Mouse (Mus musculus) C2C12 (cell line): ENCODE measurements around the gene Hoxa5. TPM values are rescaled to one million over a fixed set of nuclear protein-coding genes. Genes with fewer than 3 reads are reported as not detected.

Experiments
- H3K27me3 ChIP-seq: one replicate; pipeline ENCODE4 v1.6.1; 2011; ENCODE audit not compliant: control insufficient read depth, insufficient read depth, insufficient read length
- H3K36me3 ChIP-seq: one replicate; pipeline ENCODE4 v1.6.1; 2011; ENCODE audit not compliant: control insufficient read depth, insufficient read depth
- H3K4me3 ChIP-seq: one replicate; pipeline ENCODE4 v1.5.1; 2011; ENCODE audit warnings: mild to moderate bottlenecking, control low read depth; ENCODE audit not compliant: poor library complexity, insufficient read depth, severe bottlenecking
- H3K79me2 ChIP-seq: one replicate; pipeline ENCODE4 v1.6.1; 2011; ENCODE audit not compliant: control insufficient read depth, insufficient read depth
- H3K79me3 ChIP-seq: one replicate; pipeline ENCODE4 v1.6.1; 2011; ENCODE audit warnings: low read depth, control low read depth
- H3ac ChIP-seq: one replicate; pipeline ENCODE3; 2011; ENCODE audit warnings: low read depth; ENCODE audit not compliant: control insufficient read depth, insufficient read length
- CEBPB ChIP-seq: IDR thresholded peaks from one replicate; pipeline ENCODE4 v1.6.1; 2011; ENCODE audit warnings: low read depth, mild to moderate bottlenecking, control low read depth, moderate library complexity
- CTCF ChIP-seq: IDR thresholded peaks from one replicate; pipeline ENCODE4 v1.5.1; 2011; ENCODE audit not compliant: control insufficient read depth, insufficient read depth, insufficient read length
- FOSL1 ChIP-seq: IDR thresholded peaks from one replicate; pipeline ENCODE4 v1.8.0; 2011; ENCODE audit warnings: mild to moderate bottlenecking, low read length; ENCODE audit not compliant: poor library complexity, insufficient read depth, severe bottlenecking
- MAX ChIP-seq: IDR thresholded peaks from one replicate; pipeline ENCODE4 v1.6.1; 2011; ENCODE audit warnings: mild to moderate bottlenecking, control low read depth
- MYOD1 ChIP-seq: IDR thresholded peaks from one replicate; pipeline ENCODE4 v1.6.1; 2011; ENCODE audit warnings: low read depth; ENCODE audit not compliant: control insufficient read depth, insufficient read length
- MYOG ChIP-seq: IDR thresholded peaks from one replicate; pipeline ENCODE4 v1.6.1; 2011; ENCODE audit not compliant: control insufficient read depth, insufficient read length; ENCODE audit errors: extremely low read depth
- USF1 ChIP-seq: IDR thresholded peaks from one replicate; pipeline ENCODE4 v1.6.1; 2011; ENCODE audit warnings: low read depth, mild to moderate bottlenecking, control low read depth, moderate library complexity
- microRNA-seq: library from miRNA; unstranded; fragments of <30 nt; microRNA quantifications from one replicate; pipeline ENCODE4, GENCODE M21; 2019; ENCODE audit warnings: borderline microRNAs expressed
- polyA plus RNA-seq: library from polyadenylated mRNA; unstranded; fragments of >200 nt; fragmentation: generic; extraction: Trizol; gene quantifications from one replicate; pipeline ENCODE4 v1.2.1, GENCODE M21; 2012; ENCODE audit warnings: missing spikeins

The Hoxa5 gene
- polyA plus RNA-seq, 1 experiment = 1.5 TPM

- no peaks in the 10 kb centered on the region for H3K79me2 ChIP-seq
- no peaks in the 10 kb centered on the region for H3K27me3 ChIP-seq
- H3K36me3 ChIP-seq = no peaks in the 10 kb centered on the region
- TF ChIP-seq CEBPB (no peak), CTCF (no peak), FOSL1 (no peak), MYOD1 (no peak), MAX (no peak), MYOG (no peak), USF1 (no peak)
- no peak overlapping the region for H3K4me3 ChIP-seq
- H3ac ChIP-seq = no peak overlapping the region
- H3K79me3 ChIP-seq = no peaks in the 10 kb centered on the region
Observed at GRCm38 (mm10) chr6:52152226-52153193, 51.9 kb downstream of the Hoxa5 start.

Small RNA genes lying within 50 kb of the gene (microRNA-seq; reads per million reads assigned to microRNA genes)
- gene Mir196b = 8,188 reads per million, percentile 95 among the genes with 10 or more reads in this experiment

Other genes with a start within 250 kb of the Hoxa5 start
- gene Skap2, start 192.0 kb downstream of the Hoxa5 start, polyA plus RNA-seq = 13.3 TPM
- 0.96 TPM for gene Hoxa1, start 46.3 kb downstream of the Hoxa5 start, polyA plus RNA-seq
- gene Hoxa2, start 39.8 kb downstream of the Hoxa5 start, polyA plus RNA-seq = 0.16 TPM
- 0.07 TPM for gene 5730596B20Rik, start 27.1 kb downstream of the Hoxa5 start, polyA plus RNA-seq
- gene Hoxa4, start 12.8 kb downstream of the Hoxa5 start, polyA plus RNA-seq = 0.74 TPM
- gene Hoxa6, start 4.1 kb upstream of the Hoxa5 start, polyA plus RNA-seq = 0.96 TPM
- gene Hoxa3, start 8.7 kb upstream of the Hoxa5 start, polyA plus RNA-seq = 0.67 TPM
- 0.75 TPM for gene Gm28308, start 8.8 kb upstream of the Hoxa5 start, polyA plus RNA-seq
- 7.5 TPM for gene Hoxa7, start 17.3 kb upstream of the Hoxa5 start, polyA plus RNA-seq
- 19.3 TPM for gene Hoxa9, start 26.5 kb upstream of the Hoxa5 start, polyA plus RNA-seq
- gene Hoxa10, start 36.3 kb upstream of the Hoxa5 start, polyA plus RNA-seq = 19.8 TPM
- 19.2 TPM for gene Hoxa11, start 41.2 kb upstream of the Hoxa5 start, polyA plus RNA-seq
- gene Hoxa13, start 56.3 kb upstream of the Hoxa5 start, polyA plus RNA-seq = 0.77 TPM
- gene Evx1, start 108.9 kb upstream of the Hoxa5 start, polyA plus RNA-seq = not detected